Mouse (Mus musculus) CH12.LX (cell line): Measurements from ENCODE around the gene Zbtb9.

Source experiments
- BHLHE40 ChIP-seq: IDR thresholded peaks from 2 replicates; pipeline ENCODE4 v1.6.1; 2011; ENCODE audit warnings: mild to moderate bottlenecking, low read depth, low read length, improper control_type of control experiment
- CHD2 ChIP-seq: IDR thresholded peaks from 2 replicates; pipeline ENCODE4 v1.6.1; 2011; ENCODE audit warnings: low read length, improper control_type of control experiment
- NELFE ChIP-seq: IDR thresholded peaks from 2 replicates; pipeline ENCODE4 v1.6.1; 2011; ENCODE audit warnings: low read depth, low read length, improper control_type of control experiment
- POLR2A ChIP-seq: IDR thresholded peaks from 2 replicates; pipeline ENCODE4 v1.6.1; 2011; ENCODE audit warnings: low read depth, mild to moderate bottlenecking, improper control_type of control experiment, low read length
- POLR2AphosphoS2 ChIP-seq: IDR thresholded peaks from 2 replicates; pipeline ENCODE4 v1.6.1; 2011; ENCODE audit warnings: low read depth, low read length, improper control_type of control experiment
- RAD21 ChIP-seq: IDR thresholded peaks from 2 replicates; pipeline ENCODE4 v1.6.1; 2011; ENCODE audit warnings: low read depth, mild to moderate bottlenecking, low read length, improper control_type of control experiment, moderate library complexity

GRCm38 (mm10) chr17:27032869-27033268 is 59.9 kb downstream of the Zbtb9 start:
- TF ChIP-seq POLR2AphosphoS2: no peak
- no peak; the same call in 1 of the 2 replicates for TF ChIP-seq NELFE
- TF ChIP-seq CHD2: no peak
- TF ChIP-seq POLR2A: no peak
- peak; percentile 91 for TF ChIP-seq RAD21
- TF ChIP-seq BHLHE40: no peak
